Mouse (Mus musculus): ENCODE data around the gene Bnipl.

DNA sequence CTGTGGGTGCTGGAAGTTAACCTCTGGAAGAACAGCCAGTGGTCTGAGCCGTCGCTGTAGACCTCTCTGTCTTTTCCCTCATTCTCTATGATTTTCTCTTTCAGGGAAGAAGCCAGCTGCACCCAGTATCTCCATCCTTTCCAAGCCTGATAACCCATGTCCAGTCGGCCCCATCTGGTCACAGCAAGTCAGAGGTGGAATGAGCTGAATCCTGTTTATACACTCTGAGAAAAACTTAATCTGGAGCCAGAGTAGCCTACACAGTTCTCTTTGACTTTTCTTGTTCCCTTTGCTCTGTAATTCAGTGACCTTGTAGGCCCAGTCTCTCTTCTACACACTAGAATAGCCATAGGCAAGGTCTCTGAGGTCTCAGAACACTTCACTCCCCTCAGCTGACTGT, 36.5 kb upstream of the Bnipl start:
- TF ChIP-seq CHD2 (IDR thresholded peaks at IDR 0.05; ENCODE audit: low read depth, low read length) (no peak), HCFC1 (IDR thresholded peaks at IDR 0.05; ENCODE audit: borderline replicate concordance, insufficient read depth, low read length) (no peak), ZNF384 (IDR thresholded peaks at IDR 0.05; ENCODE audit: low read depth, low read length) (no peak), ZC3H11A (IDR thresholded peaks at IDR 0.05; ENCODE audit: borderline replicate concordance, low read depth, low read length) (no peak), MAFK (IDR thresholded peaks at IDR 0.05; ENCODE audit: insufficient read depth, low read depth, low read length) (no peak)

Measured in ES-E14 (cell line).